ENCODE assay signal across 8 mouse cellular contexts in genomic region chr2:144555286-144555819, GRCm38 (mm10). TPM values are rescaled to one million over a fixed set of nuclear protein-coding genes. Genes with fewer than 3 reads are reported as not detected.
A peak's percentile ranks its signal among the peaks of the same experiment; 100 is the strongest.
DNase-seq lines count a peak whose midpoint lies in the region; ATAC-seq lines count a peak whose summit lies in the region.

No protein-coding gene starts in this region.

- no peaks in the 10 kb centered on the region for H3K27me3 ChIP-seq in lung, embryonic 15.5 days
- no peaks in the 10 kb centered on the region for H3K27me3 ChIP-seq in embryonic facial prominence, embryonic 10.5 days (replicated peaks; ENCODE audit: low read depth, poor library complexity, severe bottlenecking)
- no peaks in the 10 kb centered on the region for H3K27me3 ChIP-seq in hindbrain, embryonic 16.5 days (replicated peaks; ENCODE audit: control insufficient read depth, insufficient read depth, low read length)
- H3K27me3 ChIP-seq in midbrain, embryonic 10.5 days (ENCODE audit: low read depth, poor library complexity, severe bottlenecking) = no peaks in the 10 kb centered on the region

- H3K36me3 ChIP-seq in lung, embryonic 15.5 days = peaks cover 12% of the 10 kb centered on the region
- H3K36me3 ChIP-seq in embryonic facial prominence, embryonic 10.5 days (replicated peaks) = peaks cover 15% of the 10 kb centered on the region
- H3K36me3 ChIP-seq in hindbrain, embryonic 16.5 days (ENCODE audit: control insufficient read depth, insufficient read depth, low read length) = no peaks in the 10 kb centered on the region; the same call in 1 of the 2 replicates
- H3K36me3 ChIP-seq in midbrain, embryonic 10.5 days = peaks cover 16% of the 10 kb centered on the region

- H3K4me1 ChIP-seq in lung, embryonic 15.5 days = peaks cover 16% of the 10 kb centered on the region
- H3K4me1 ChIP-seq in embryonic facial prominence, embryonic 10.5 days = peaks cover 15% of the 10 kb centered on the region
- H3K4me1 ChIP-seq in hindbrain, embryonic 16.5 days (ENCODE audit: control insufficient read depth, insufficient read depth, low read depth, low read length) = peaks cover 12% of the 10 kb centered on the region
- H3K4me1 ChIP-seq in midbrain, embryonic 10.5 days = peaks cover 19% of the 10 kb centered on the region

- peak overlapping the region; percentile 80 for H3K9ac ChIP-seq in lung, embryonic 15.5 days
- peak overlapping the region; percentile 62 for H3K9ac ChIP-seq in hindbrain, embryonic 16.5 days (ENCODE audit: low read depth, low read length)

- H3K4me3 ChIP-seq in lung, embryonic 15.5 days = peak overlapping the region; percentile 88
- H3K4me3 ChIP-seq in embryonic facial prominence, embryonic 10.5 days = peak overlapping the region; percentile 89
- H3K4me3 ChIP-seq in hindbrain, embryonic 16.5 days (ENCODE audit: low read length) = peak overlapping the region; percentile 93
- peak overlapping the region; percentile 85 for H3K4me3 ChIP-seq in midbrain, embryonic 10.5 days

- DNase-seq in lung, adult 18-20 months = no peak
- DNase-seq in embryonic facial prominence, embryonic 10.5 days (ENCODE audit: low spot score) = no peak
- no peak for DNase-seq in midbrain, embryonic 10.5 days (ENCODE audit: low spot score)
- DNase-seq in ovary, postnatal 14 days (ENCODE audit: low spot score) = no peak
- no peak for DNase-seq in spleen, adult 12 weeks (ENCODE audit: low spot score)
- no peak for DNase-seq in urinary bladder, postnatal 25 days (ENCODE audit: low spot score)

- peak overlapping the region; percentile 55 for H3K4me2 ChIP-seq in lung, embryonic 15.5 days
- H3K4me2 ChIP-seq in hindbrain, embryonic 16.5 days (ENCODE audit: low read length) = peak overlapping the region; percentile 64

- no peak for ATAC-seq in lung, embryonic 15.5 days (ENCODE audit: borderline replicate concordance, extremely low read depth, low FRiP score, low TSS enrichment)
- no peak for ATAC-seq in hindbrain, embryonic 16.5 days

- H3K9me3 ChIP-seq in lung, embryonic 15.5 days = no peaks in the 10 kb centered on the region
- no peaks in the 10 kb centered on the region for H3K9me3 ChIP-seq in embryonic facial prominence, embryonic 10.5 days
- H3K9me3 ChIP-seq in hindbrain, embryonic 16.5 days (ENCODE audit: control insufficient read depth, low read length) = no peaks in the 10 kb centered on the region
- no peaks in the 10 kb centered on the region for H3K9me3 ChIP-seq in midbrain, embryonic 10.5 days (replicated peaks)

- WGBS in lung, embryonic 15.5 days = under 1% methylated on average over 14 of the region's 14 CpGs
- WGBS in embryonic facial prominence, embryonic 10.5 days = 4% methylated on average over 14 of the region's 14 CpGs
- 2% methylated on average over 14 of the region's 14 CpGs for WGBS in hindbrain, embryonic 16.5 days
- WGBS in midbrain, embryonic 10.5 days = 3% methylated on average over 14 of the region's 14 CpGs

- peak overlapping the region; percentile 93 for H3K27ac ChIP-seq in lung, embryonic 15.5 days
- peak overlapping the region; percentile 91 for H3K27ac ChIP-seq in embryonic facial prominence, embryonic 10.5 days (replicated peaks)
- peak overlapping the region; percentile 71 for H3K27ac ChIP-seq in hindbrain, embryonic 16.5 days (ENCODE audit: low read depth, low read length)
- H3K27ac ChIP-seq in midbrain, embryonic 10.5 days (replicated peaks) = peak overlapping the region; percentile 94

RNA-seq across cellular contexts. Expression of gene Sec23b, which starts 0.7 kb away (rescaled TPM):
- 88.8 and 91.3 TPM in 2 replicates for polyA plus RNA-seq in lung, embryonic 15.5 days (2015; fragmentation: Nextera tagmentation; extraction: Ambion mirVana)
- 117 and 118 TPM in 2 replicates for polyA plus RNA-seq in embryonic facial prominence, embryonic 10.5 days (2016; fragmentation: Nextera tagmentation; extraction: Ambion mirVana)
- 67.1 and 70.9 TPM in 2 replicates for polyA plus RNA-seq in hindbrain, embryonic 16.5 days (2015; fragmentation: Nextera tagmentation; extraction: Ambion mirVana)
- 130 and 137 TPM in 2 replicates for polyA plus RNA-seq in midbrain, embryonic 10.5 days (2016; fragmentation: Nextera tagmentation; extraction: Ambion mirVana)

RNA-seq across cellular contexts. Expression of gene Rbbp9, which starts 4.7 kb away (rescaled TPM):
- 59.9 and 63.8 TPM in 2 replicates for polyA plus RNA-seq in lung, embryonic 15.5 days (2015; fragmentation: Nextera tagmentation; extraction: Ambion mirVana)
- 58.9 and 65.5 TPM in 2 replicates for polyA plus RNA-seq in embryonic facial prominence, embryonic 10.5 days (2016; fragmentation: Nextera tagmentation; extraction: Ambion mirVana)
- 53.8 and 54.5 TPM in 2 replicates for polyA plus RNA-seq in hindbrain, embryonic 16.5 days (2015; fragmentation: Nextera tagmentation; extraction: Ambion mirVana)
- 60.4 and 66.4 TPM in 2 replicates for polyA plus RNA-seq in midbrain, embryonic 10.5 days (2016; fragmentation: Nextera tagmentation; extraction: Ambion mirVana)

RNA-seq across cellular contexts. Expression of gene Polr3f, which starts 27.8 kb away (rescaled TPM):
- polyA plus RNA-seq in lung, embryonic 15.5 days (2015; fragmentation: Nextera tagmentation; extraction: Ambion mirVana) = 24.6 and 26.3 TPM in 2 replicates
- 34.6 and 36.0 TPM in 2 replicates for polyA plus RNA-seq in embryonic facial prominence, embryonic 10.5 days (2016; fragmentation: Nextera tagmentation; extraction: Ambion mirVana)
- polyA plus RNA-seq in hindbrain, embryonic 16.5 days (2015; fragmentation: Nextera tagmentation; extraction: Ambion mirVana) = 21.5 and 23.9 TPM in 2 replicates
- 32.8 and 34.9 TPM in 2 replicates for polyA plus RNA-seq in midbrain, embryonic 10.5 days (2016; fragmentation: Nextera tagmentation; extraction: Ambion mirVana)

RNA-seq across cellular contexts. Expression of gene Dzank1, which starts 28.1 kb away (rescaled TPM):
- polyA plus RNA-seq in lung, embryonic 15.5 days (2015; fragmentation: Nextera tagmentation; extraction: Ambion mirVana) = 0.82 and 1.4 TPM in 2 replicates
- 0.83 and 1.5 TPM in 2 replicates for polyA plus RNA-seq in embryonic facial prominence, embryonic 10.5 days (2016; fragmentation: Nextera tagmentation; extraction: Ambion mirVana)
- 18.2 and 20.1 TPM in 2 replicates for polyA plus RNA-seq in hindbrain, embryonic 16.5 days (2015; fragmentation: Nextera tagmentation; extraction: Ambion mirVana)
- 1.8 and 2.8 TPM in 2 replicates for polyA plus RNA-seq in midbrain, embryonic 10.5 days (2016; fragmentation: Nextera tagmentation; extraction: Ambion mirVana)

RNA-seq across cellular contexts. Expression of gene Smim26, which starts 38.5 kb away (rescaled TPM):
- 32.7 and 33.3 TPM in 2 replicates for polyA plus RNA-seq in lung, embryonic 15.5 days (2015; fragmentation: Nextera tagmentation; extraction: Ambion mirVana)
- 30.8 and 34.0 TPM in 2 replicates for polyA plus RNA-seq in embryonic facial prominence, embryonic 10.5 days (2016; fragmentation: Nextera tagmentation; extraction: Ambion mirVana)
- polyA plus RNA-seq in hindbrain, embryonic 16.5 days (2015; fragmentation: Nextera tagmentation; extraction: Ambion mirVana) = 59.8 and 63.3 TPM in 2 replicates
- polyA plus RNA-seq in midbrain, embryonic 10.5 days (2016; fragmentation: Nextera tagmentation; extraction: Ambion mirVana) = 31.6 and 31.9 TPM in 2 replicates
